Mouse (Mus musculus): ENCODE results near the gene Sspo. TPM values are rescaled to one million over a fixed set of nuclear protein-coding genes. Genes with fewer than 3 reads are reported as not detected.

Sspo gene
- total RNA-seq, 2 experiments from 2014 or later = 0.36 to 1.5 TPM

Small RNAs within 50 kb of the gene (microRNA-seq; reads per million reads assigned to microRNA genes)
- gene Gm24325 = not detected

Other genes with a start within 250 kb of the Sspo start
- 10 to 100 TPM; 50.3 to 53.0 TPM for gene Krba1, start 52.6 kb upstream of the Sspo start, total RNA-seq (2021)
- gene Zfp467, start 2.4 kb upstream of the Sspo start, total RNA-seq (2021) = 10 to 100 TPM; 20.8 to 21.0 TPM
- gene Atp6v0e2, start 89.4 kb downstream of the Sspo start, total RNA-seq (2021) = 100 to 1,000 TPM; 485 to 501 TPM
- 10 to 100 TPM; 28.9 to 31.6 TPM for gene Lrrc61, start 106.6 kb downstream of the Sspo start, total RNA-seq (2021)
- 1 to 10 TPM; 6.2 to 7.0 TPM for gene Rarres2, start 124.6 kb downstream of the Sspo start, total RNA-seq (2021)
- gene Gm45021, start 141.4 kb downstream of the Sspo start, total RNA-seq (2021) = not detected
- gene Repin1, start 145.7 kb downstream of the Sspo start, total RNA-seq (2021) = 10 to 100 TPM; 28.0 to 29.5 TPM
- not detected for gene Gm44965, start 145.7 kb downstream of the Sspo start, total RNA-seq (2021)
- gene Zfp775, start 153.8 kb downstream of the Sspo start, total RNA-seq (2021) = 1 to 10 TPM; 5.8 to 6.8 TPM
- gene AI854703, start 178.5 kb downstream of the Sspo start, total RNA-seq (2021) = 10 to 100 TPM; 17.1 to 17.3 TPM
- gene Gimap8, start 199.0 kb downstream of the Sspo start, total RNA-seq (2021) = 1 to 10 TPM; 1.3 to 1.8 TPM
- gene Gimap9, start 227.9 kb downstream of the Sspo start, total RNA-seq (2021) = 1 to 10 TPM; 1.2 to 1.4 TPM
- under 1 TPM; 0.55 to 0.66 TPM for gene Gimap4, start 236.3 kb downstream of the Sspo start, total RNA-seq (2021)

All from left cerebral cortex, postnatal 10 days (tissue).